Mouse (Mus musculus) c-Kit-positive CD71-positive TER-119-positive erythroid progenitor cells, embryonic 14.5 days (primary cell): ENCODE data around the gene Sirt2.

Experiments used
- DNase-seq: peaks from one replicate; pipeline ENCODE4 v3.0.0-alpha.2; 2013; ENCODE audit warnings: low spot score

The Sirt2 gene

GRCm38 (mm10) chr7:28833723-28834347 lies 67.3 kb downstream of the Sirt2 start, which contains the start of gene Lgals4:
Gene Lgals4 (plus strand): TSS chr7:28833854.
- DNase-seq = no peak

GRCm38 (mm10) chr7:28836936-28837335 lies 70.4 kb downstream of the Sirt2 start:
- no peak for DNase-seq
